Mouse (Mus musculus): Measurements from ENCODE around the gene Clpx. TPM values are rescaled to one million over a fixed set of nuclear protein-coding genes. Genes with fewer than 3 reads are reported as not detected.
A peak's percentile ranks its signal among the peaks of the same experiment; 100 is the strongest.

The Clpx gene
- total RNA-seq, 1 experiment from 2014 or later, result 57.3 TPM

- DNase-seq, result peak; percentile 52
Observed at GRCm38 (mm10) chr9:65346476-65347111, 52.5 kb downstream of the Clpx start.

DNA sequence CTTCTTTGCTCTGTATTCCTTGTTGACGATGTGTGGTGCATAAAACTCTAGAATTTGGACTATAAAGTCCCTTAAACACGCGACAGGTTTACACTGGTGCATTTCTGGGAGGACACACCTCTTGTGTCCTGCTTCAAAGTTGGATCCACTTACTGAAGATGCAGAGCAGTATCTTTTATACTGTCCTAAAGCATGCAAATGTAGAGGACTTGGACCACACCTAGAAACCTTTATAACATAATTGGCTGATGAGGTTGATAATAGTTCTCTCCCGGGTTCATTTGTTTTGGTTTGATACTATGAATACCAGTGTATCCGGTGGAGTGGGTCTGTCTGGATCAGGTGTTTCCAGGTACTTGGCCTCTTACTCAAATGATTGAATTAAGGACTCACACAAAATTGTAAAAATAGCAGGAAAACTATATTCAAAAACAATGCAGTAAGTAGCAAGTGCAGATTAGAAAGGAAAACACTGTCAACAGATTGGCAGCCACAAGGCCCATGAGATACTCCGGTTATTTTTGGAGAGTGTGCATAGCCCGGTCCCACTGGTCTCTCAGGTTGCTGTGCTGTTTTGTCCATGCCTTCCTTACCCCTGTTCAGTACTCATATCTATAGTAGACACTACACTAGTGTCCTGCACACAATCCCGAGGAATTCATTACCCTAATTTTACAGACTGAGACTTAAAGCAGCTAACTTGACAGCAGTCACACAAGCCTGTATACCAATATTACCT lies 53.2 kb downstream of the Clpx start:
- DNase-seq, result no peak

DNA sequence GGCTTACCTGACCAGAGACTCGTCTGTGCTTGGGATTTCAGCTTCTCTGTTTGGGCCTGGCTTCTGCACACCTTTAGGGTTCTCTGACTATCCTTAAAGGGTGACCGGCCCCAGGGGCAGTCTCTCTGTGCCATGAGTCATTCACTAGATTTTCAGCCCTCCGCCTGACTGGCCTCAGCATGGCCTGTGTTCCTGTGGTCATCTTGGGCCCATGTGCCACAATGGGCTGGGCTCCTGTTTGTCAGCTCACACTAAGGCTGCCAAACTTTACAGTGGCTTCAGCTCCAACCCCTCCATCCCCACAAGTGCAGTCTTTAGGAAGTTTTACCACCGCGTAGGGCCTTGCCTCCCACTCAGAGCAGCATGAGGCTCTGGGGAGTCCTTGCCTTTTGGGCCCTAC lies 59.2 kb downstream of the Clpx start:
- DNase-seq, result no peak

DNA sequence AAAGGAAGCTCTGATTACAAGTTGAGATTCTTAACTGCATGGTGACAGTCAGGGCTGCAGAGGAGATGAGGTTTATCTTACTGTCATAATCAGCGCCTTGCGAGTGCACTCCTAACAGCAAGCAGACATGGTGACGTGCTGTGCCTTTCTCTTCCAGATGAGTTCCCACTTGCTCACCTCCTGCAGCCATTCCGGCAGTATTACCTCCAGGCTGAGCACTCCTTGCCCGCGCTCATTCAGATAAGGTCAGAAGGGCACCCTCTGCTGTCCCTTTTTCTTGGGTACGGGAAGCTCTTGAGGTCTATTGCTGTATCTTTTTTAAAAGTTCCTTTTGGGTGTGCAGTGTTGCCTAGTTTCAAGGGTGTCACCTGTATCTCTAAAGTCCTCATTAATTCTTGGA lies 62.5 kb downstream of the Clpx start:
- DNase-seq, result no peak

GRCm38 (mm10) chr9:65356971-65357370 lies 62.9 kb downstream of the Clpx start:
- DNase-seq, result peak; percentile 47

DNA sequence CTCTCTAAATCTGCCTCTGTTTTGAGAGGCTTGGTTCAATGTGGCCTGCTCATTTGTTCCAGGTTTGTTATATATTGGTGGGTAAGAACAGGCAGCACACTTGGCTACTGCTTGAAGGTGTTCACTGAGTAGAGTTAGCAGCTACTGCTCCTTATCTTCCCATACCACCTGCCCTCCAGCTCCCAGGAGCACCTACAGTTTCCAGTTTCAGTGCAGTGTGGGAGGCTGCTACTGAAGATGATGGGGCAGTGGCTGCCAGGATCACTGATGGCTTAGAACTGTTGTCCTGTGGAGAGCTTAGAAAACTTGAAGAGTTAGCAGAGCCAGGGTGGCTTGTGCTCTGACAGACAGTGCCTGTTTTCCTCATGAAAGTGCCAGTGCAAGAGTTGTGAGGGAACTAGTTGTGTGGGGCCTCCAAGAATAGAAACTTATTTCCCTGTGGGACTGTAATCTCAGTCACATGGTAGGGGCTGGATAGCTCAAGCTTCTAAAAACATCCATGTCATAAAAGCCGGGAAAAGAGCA lies 65.0 kb downstream of the Clpx start:
- DNase-seq, result no peak

DNA sequence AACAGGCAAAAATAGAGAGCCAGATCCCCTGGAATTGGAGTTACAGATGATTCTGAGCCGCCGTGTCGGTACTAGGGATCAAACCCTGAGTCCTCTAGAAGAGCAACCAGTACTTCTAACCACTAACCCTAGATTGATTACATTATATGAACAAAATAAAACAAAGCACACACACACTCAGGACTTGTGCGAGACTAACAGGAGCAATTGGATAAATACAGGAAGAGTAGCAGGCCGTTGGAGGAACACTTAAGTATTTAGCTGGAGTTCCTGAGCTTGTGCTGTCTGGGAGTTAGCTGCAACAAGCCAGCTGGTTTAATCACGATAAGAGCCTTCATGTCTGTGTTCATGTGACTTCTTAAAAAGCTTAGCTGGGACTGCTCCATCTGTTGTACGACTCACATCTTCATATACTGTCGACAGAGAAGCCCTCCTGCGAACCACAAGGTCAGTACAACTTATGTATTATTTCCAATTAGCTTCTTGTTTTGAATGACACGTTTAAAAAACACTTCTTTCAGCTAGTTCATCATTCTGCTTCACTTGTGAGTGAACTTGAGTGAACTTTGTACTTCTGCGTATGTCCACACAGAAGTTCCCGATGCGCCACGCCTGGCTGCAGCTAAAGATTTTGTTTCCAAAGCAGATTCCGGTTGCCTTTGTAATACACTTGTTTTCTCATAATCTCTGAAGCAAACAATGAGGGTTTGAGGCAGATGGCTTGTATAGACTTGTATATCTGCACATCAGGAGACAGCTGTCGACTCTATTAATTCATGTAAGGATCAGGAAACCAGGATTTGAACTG lies 66.8 kb downstream of the Clpx start, which contains the start of gene Ubap1l:
Ubap1l (plus strand) TSS at position 401 of the 808 bp plus-strand sequence.
- no peak for DNase-seq

DNA sequence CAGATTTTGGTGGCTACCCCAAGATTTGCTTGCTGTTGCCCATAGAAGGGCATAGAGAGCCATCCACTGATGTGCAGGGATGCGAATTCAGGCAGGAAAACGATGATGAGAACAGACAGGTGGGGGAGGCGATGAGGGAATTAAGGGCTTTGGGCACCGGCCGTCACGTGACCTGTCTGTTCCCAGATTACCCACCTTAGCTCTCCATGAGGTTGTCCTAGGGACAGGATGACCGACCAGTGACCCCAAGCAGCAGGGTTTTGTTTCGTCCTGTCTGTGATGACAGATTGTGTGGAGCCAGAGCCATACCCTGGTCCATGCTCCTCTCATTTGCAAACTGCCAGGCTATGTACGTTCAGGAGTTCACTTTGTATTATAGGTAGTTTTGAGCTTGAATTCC lies 69.6 kb downstream of the Clpx start:
- no peak for DNase-seq

- no peak for DNase-seq
Observed at GRCm38 (mm10) chr9:65365721-65366120, 71.7 kb downstream of the Clpx start.

DNA sequence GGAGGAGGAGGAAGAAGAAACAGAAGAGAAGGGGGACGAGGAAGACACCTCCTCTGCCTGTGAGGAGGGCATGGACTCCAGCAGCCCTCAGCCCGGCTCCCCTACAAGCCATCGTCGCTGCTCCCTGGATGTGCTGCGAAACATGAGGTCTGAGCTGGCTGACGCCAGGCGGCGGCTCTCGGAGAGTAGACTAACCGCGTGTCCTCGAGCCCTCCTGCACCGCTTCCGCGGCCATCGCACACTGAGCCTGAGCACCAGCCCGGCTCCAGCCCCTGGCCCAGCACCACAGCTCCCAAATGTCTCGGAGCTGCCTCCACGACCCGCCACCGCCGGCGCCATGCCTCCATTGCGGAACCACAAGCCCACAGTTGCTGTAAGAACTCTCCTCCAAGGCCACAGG lies 77.7 kb downstream of the Clpx start:
- no peak for DNase-seq

DNA sequence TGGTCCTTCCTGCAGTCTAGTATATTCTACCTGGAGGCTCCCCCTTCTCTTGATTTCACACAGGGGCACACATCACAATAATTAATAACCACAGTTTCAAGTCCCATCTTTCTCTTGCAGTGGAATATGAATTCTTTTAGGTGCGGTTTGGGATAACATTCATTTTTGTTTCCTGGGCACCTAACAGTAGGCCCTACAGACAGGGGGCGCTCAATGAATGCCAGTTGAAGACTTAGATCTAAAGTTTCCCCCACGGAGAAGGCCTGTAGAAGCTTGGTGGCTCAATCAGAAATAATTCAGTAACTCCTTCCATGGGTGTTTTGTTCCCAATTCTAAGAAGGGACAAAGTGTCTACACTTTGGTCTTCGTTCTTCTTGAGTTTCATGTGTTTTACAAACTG lies 78.4 kb downstream of the Clpx start:
- no peak for DNase-seq

DNA sequence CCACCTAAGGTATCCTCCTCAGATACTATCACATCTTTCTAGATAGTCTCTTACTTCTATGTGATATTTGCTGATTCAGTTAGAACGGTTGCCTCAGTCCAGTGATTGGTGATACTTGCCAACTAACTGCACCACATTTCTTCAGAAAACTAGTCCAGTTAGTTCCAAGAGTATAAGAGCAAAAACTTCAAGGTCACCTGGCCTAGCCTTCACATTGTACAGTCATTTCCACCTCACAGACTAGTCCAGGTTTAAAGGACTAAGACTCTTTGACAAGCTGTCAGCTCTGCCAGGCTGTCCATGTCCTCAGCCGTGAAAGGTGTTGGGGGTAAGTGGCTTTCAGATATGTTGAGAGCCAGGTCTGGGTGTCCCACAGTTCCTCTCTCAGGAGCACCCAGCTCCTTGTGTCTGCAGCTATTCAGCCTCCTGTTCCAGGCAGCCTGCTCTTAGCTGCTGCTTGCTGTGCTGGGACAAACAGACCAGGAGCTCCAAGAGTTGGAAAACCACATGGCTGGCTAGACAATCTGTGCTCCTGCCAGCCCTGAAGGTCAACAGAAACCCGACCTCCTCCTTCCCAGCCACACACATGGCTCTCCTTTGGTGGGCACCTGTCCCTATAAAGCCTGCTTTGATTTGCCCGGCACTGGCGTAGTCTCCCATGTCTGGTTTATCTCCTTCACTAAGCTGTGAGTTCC lies 80.6 kb downstream of the Clpx start:
- no peak for DNase-seq

DNA sequence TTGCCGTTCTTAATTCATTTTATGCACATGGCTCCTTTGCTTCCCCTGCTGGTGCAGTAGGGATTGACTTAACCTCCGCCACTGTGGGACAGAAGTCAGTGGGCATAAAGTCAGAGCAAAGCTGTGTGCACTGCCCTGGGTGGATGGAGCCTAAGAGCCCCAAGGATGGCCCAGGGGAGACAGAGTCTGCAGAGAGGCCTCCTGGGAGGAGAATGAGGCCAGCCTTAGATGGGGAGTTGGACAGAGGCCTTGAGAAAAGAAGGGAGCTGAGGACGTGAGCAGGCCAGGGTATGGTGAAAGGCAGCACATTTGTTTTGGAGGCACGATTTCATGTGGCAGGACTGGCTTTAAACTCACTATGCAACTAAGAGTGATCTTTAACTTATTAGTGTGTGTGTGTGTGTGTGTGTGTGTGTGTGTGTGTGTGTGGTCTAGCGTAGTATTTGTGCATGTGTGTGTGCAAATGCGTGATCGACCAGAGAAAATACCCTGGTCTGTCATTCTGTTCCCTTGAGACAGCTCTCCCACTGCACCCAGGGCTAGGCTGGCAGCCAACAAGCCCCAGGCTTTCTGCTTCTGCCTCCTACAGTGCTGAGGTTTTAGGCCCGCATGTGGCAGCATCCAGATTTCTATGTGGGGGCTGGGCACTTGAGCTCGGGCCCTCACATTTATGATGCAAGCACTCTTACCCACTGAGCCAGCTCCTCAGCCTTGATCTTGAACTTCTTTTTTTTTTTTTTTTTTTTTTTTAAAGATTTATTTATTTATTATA lies 81.3 kb downstream of the Clpx start:
- no peak for DNase-seq

Other genes starting within 250 kb of the Clpx start
- gene Igdcc4, start 192.8 kb upstream of the Clpx start, total RNA-seq (2021), result 31.7 and 42.0 TPM in 2 replicates
- gene Igdcc3, start 153.1 kb upstream of the Clpx start, total RNA-seq (2021), result 1.2 and 1.3 TPM in 2 replicates
- 26.8 and 26.9 TPM in 2 replicates for gene Parp16, start 98.9 kb upstream of the Clpx start, total RNA-seq (2021)
- 4.0 and 4.3 TPM in 2 replicates for gene Cilp, start 29.1 kb upstream of the Clpx start, total RNA-seq (2021)
- 16.1 and 19.0 TPM in 2 replicates for gene Pdcd7, start 51.8 kb downstream of the Clpx start, total RNA-seq (2021)
- gene Ubap1l, start 66.8 kb downstream of the Clpx start, total RNA-seq (2021), result 0.90 TPM in 1 of 2 replicates, not detected in the other
- 0.43 TPM in 1 of 2 replicates, not detected in the other for gene Kbtbd13, start 97.4 kb downstream of the Clpx start, total RNA-seq (2021)
- 9.6 and 15.9 TPM in 2 replicates for gene Rasl12, start 104.2 kb downstream of the Clpx start, total RNA-seq (2021)
- gene Slc51b, start 128.7 kb downstream of the Clpx start, total RNA-seq (2021), result not detected in 2 replicates
- gene Mtfmt, start 141.5 kb downstream of the Clpx start, total RNA-seq (2021), result 16.9 and 20.1 TPM in 2 replicates
- gene Spg21, start 166.7 kb downstream of the Clpx start, total RNA-seq (2021), result 42.3 and 54.8 TPM in 2 replicates
- gene Ankdd1a, start 225.9 kb downstream of the Clpx start, total RNA-seq (2021), result 2.1 and 3.5 TPM in 2 replicates

All from adrenal gland, postnatal 25 days (tissue).